In genomic region chr17:18161194-18161593, GRCm38 (mm10) we compare ENCODE assay signal across 26 mouse cellular contexts. TPM values are rescaled to one million over a fixed set of nuclear protein-coding genes. Genes with fewer than 3 reads are reported as not detected.
"Had no signal": no experiment of that assay in that cellular context is flagged by ENCODE, and none has a peak within 500 bp of the region (broad histone marks: within the 10 kb centered on the region; RNA-seq: fewer than 3 reads in every experiment).

No protein-coding gene starts in this region.

RNA-seq across cellular contexts. Expression of gene Vmn2r92, which starts 9.5 kb away (rescaled TPM):
- polyA plus RNA-seq: heart, embryonic 10.5 days; heart, embryonic 11.5 days; heart, embryonic 12.5 days; heart, embryonic 13.5 days; heart, embryonic 14.5 days; heart, embryonic 15.5 days; heart, embryonic 16.5 days; heart, postnatal 0 days; hindbrain, embryonic 10.5 days; hindbrain, embryonic 11.5 days; hindbrain, embryonic 12.5 days; hindbrain, embryonic 13.5 days; hindbrain, embryonic 14.5 days; hindbrain, embryonic 15.5 days; hindbrain, embryonic 16.5 days; hindbrain, postnatal 0 days; intestine, embryonic 14.5 days; intestine, embryonic 15.5 days; intestine, embryonic 16.5 days; intestine, postnatal 0 days; kidney, adult 2 months; kidney, embryonic 14.5 days; kidney, embryonic 15.5 days; kidney, embryonic 16.5 days; kidney, postnatal 0 days; large intestine, adult 2 months had no signal
